Mouse (Mus musculus): Measurements from ENCODE around the gene Pdcd5.

GRCm38 (mm10) chr7:35601106-35601505 is 46.2 kb downstream of the Pdcd5 start:
- TF ChIP-seq POLR2A (IDR thresholded peaks at IDR 0.05; ENCODE audit: borderline replicate concordance, low read depth, low read length) (no peak), CTCF (IDR thresholded peaks at IDR 0.05; ENCODE audit: low read depth, low read length) (no peak)

All from bone marrow macrophage, adult 2 months (primary cell).